Mouse (Mus musculus): ENCODE measurements around the gene Nupl2.

Gene Nupl2

DNA sequence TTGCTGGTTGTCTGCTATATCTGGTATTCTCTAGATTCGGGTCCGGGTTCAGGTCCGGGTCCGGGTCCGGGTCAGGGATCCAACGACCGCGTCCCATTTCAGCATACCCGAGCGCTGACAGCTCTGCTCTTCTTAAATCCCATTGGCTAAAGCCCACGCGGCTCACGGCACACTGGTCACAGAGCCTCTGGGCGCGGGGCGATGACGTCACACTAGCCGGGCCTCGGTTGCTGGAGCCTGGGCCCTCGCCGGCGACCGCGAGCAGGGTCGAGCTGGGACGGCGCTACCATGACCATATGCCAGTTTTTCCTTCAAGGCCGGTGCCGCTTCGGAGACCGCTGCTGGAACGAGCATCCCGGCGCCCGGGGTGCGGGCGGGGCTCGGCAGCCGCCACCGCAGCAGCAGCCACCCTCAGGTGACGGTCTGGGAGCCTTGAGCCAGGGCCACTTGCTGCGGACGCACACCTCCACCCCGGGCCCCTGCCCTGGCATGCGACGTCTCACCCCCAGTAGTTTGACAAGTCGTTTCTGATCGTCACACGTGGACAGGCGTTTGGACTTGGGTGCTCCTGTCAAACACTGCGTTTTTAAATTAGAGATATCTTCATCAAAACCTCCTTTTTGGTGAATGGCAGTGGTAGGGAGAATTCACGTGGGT is at the start of gene Nupl2:
Gene Nupl2 (plus strand): TSS at position 175 of the 657 bp plus-strand sequence.
- DNase-seq, result peak; percentile 99

GRCm38 (mm10) chr5:24122221-24122620 is 42.5 kb upstream of the Nupl2 start:
- DNase-seq, result no peak

DNA sequence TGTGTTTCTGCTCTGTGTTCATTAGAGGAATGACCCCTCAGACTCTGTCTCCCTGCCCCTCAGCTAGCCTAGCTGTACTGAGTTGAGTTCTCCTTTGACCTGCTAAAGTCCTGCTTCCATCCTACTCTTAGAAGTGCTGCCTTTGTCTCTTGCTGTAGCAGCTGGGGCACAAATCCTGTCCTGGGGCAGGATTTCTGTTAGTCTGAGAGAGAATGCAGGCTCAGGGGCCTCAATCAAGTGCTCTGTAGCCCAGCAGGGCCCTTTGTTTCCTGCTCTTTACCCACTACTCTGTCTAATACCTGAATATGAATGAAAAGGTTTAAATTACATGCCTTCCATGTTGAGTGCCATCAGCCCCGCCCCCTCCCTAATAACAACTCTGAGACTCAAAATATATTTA is 40.6 kb upstream of the Nupl2 start:
- no peak for DNase-seq

GRCm38 (mm10) chr5:24124579-24125276 is 40.0 kb upstream of the Nupl2 start:
- no peak for DNase-seq

DNA sequence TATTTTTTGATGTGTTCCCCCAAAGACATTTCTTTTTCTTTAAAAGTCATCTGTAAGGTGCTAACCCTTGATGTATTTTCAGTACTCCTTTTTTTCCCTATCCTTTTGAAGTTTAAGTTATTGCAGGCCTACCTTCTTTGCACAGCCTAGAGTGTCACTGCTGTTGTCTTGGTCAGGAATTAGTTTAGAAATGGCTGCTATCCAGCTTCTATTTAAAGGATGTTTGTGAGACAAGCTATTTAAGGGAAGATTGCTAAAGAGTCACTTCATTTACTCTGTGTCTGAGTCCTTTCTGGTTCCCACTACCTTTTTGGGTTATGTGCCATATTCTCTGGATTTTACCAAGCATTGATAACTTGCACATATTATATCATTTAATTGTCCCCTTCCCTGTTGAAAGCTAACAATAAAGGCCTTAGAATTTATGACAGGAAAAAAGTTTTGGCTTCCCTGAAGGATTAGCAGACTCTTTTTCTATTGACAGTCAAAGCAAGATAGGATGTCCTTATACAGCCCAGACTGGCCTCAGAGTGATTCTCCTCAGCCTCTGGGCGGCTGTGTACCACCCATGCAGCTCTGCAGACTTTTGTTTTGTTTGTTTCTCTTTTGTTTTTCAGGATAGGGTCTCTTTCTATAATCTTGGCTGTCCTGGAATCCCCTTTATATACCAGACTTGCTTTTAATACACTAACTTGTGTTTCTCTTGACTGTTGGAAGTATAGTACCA is 38.7 kb upstream of the Nupl2 start:
- no peak for DNase-seq

- no peak for DNase-seq
These were observed 37.8 kb upstream of the Nupl2 start for GRCm38 (mm10) chr5:24126967-24127366.

DNA sequence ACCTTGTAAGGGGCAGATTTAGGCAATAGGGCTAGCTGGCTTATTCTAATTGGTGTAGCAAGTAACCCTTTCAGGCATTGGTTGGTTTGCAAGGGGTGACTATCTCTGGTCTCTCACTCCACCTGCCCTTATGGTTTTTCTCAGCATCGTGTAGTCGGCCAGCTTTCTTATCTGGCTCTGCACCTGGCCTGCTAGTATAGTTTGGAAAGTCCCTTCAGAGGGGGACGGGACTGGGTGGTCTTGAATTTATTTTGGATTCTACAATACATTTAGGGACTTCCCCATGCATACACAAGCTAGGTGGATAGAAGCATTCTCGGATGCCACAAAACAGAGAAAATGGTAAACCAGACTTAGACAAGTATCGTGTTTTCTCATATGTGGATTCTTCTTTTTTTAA is 17.8 kb upstream of the Nupl2 start:
- no peak for DNase-seq

DNA sequence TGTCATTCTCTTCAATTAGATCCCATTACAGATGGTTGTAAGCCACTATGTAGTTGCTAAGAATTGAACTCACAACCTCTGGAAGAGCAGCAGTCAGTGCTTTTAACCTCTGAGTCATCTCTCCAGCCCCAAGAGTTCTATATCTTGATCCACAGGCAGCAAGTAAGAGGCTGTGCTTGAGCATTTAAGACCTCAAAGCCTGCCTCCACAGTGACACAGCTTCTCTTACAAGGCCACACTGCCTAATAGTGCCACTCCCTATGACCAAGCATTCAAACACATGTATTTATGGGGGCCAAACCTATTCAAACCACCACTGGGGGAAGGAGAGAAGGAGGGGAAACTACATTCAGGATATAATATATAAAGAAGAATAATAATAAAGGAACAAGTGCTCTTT is 12.6 kb upstream of the Nupl2 start:
- no peak for DNase-seq

DNA sequence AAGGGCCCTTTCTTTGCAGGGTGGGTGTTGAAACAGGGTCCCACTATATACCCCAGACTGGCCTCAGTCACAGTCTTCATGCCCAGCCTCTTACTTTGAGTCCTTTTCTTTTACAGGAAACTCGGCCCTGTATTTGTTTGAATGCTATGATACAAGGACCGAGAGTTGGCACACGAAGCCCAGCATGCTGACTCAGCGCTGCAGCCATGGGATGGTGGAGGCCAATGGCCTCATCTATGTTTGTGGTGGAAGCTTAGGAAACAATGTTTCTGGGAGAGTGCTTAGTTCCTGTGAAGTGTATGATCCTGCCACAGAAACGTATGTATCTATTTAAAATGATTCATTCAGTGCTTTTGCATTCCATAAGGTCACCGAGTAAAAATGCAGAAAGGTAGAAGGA is 8.0 kb upstream of the Nupl2 start:
- no peak for DNase-seq

GRCm38 (mm10) chr5:24167263-24167662 is 2.5 kb downstream of the Nupl2 start:
- DNase-seq, result peak; percentile 39 to 44

GRCm38 (mm10) chr5:24169881-24170280 is 5.1 kb downstream of the Nupl2 start:
- DNase-seq, result no peak

GRCm38 (mm10) chr5:24172092-24172491 is 7.3 kb downstream of the Nupl2 start:
- no peak for DNase-seq

DNA sequence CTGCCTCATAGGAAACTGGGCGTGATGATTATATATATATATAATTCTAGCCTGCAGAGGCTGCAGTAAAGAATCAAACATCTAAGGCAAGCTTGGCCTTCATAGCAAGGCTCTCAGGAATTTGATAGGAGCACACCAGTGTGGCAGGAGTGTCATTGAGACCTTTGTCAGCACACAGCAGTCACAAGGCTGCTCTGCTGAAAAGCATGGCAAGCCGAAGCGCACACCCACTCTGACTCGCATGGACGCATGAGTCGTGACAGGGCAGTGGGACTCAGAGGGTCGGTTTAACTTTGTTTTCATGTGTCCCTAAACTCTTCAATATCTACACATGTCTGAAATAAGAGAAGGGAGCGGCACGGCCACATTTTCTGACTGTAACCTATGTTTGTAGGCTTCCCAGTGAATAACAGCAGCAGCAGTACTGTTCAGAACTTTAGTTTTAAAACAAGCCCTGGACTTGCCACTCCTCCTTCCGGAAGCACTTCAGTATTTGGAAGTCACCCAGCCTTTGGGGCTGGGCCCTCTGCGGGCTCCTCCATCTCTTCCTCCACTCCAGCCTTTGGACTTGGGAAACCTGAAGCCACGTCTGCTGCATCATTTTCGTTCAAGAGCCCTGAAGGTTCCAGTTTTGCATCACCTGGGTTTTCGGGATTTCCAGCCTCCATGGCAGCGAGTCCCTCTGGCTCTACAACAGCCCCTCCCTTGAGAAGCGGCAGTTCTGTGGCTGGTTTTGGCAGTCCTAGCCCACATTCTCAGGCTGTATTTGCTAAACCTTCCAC is 16.9 kb downstream of the Nupl2 start:
- no peak for DNase-seq

DNA sequence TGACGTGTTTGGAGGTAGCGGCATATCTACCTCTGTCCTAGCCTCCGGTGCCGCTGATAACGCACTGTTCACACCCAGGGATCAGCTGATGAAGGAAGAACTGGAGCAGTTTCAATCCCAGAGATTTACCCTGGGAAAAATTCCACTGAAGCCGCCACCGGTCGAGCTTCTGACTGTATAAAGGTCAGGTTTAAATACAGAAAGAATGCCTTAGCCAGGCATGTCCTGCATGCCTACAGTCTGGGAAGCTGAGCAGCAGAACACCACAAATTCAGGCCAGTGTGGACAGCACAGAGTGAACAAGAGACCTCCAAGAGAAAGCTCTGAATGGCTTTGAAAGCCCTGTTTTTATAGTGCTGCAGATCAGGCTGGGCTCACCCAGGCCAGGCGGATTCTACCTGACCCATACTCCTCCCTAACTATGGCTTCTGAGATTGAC is 17.6 kb downstream of the Nupl2 start:
- no peak for DNase-seq

GRCm38 (mm10) chr5:24183096-24183495 is 18.3 kb downstream of the Nupl2 start:
- no peak for DNase-seq

DNA sequence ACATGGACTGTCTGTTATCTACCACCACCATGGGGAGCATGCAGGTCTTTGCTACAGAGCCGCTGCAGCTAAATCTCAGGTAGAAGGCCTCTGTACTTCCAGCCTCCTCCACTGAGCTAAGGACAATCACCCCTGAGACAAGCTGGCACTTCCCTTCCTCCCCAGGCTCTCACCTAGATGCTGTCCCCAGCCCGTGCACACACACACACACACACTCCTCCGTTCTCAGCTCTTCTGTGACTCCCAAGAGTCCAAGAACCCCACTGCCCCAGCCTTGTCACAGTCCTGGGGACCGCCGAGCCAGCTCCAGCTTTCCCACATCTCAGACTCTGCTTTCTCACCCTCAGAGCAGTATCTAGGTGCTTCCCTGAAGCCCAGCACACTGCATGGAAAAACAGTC is 19.2 kb downstream of the Nupl2 start:
- DNase-seq, result no peak

- no peak for DNase-seq
These were observed 23.7 kb downstream of the Nupl2 start for GRCm38 (mm10) chr5:24188476-24188875.

DNA sequence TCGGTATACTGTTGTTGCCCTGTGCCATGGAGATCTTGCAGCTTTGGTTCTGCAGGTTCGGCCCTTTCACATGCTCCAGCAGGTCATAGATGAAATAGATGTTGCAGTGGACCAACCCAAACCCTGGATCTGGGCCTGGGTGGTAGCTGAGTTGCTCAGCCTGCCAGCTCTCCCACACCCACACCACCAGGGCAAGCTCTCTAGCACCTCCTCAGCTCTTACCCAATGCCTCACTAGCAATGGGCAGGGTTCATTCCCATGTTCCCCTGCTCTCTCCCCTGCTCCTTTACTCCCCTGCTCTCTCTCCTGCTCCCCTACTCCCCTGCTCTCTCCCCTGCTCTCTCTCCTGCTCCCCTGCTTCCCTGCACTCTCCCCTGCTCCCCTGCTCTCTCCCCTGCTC is 27.1 kb downstream of the Nupl2 start:
- DNase-seq, result no peak

DNA sequence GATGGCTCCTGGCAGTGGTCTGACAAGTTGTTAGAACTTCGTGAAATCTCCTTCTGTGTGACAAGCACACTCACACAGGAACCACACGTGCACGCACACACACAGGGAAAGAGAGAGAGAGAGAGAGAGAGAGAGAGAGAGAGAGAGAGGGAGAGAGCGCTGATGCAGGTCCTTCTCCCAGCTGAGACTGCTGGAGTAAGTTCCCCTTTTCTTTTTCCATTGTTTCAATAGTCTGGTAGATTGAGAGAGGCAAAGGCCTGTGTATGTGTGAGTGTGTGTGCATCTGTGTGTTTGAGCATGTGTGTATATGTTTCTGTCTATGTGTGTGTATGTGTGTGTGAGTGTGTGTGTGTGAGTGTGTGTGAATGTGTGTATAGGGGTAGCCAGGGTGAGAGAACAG is 36.2 kb downstream of the Nupl2 start:
- DNase-seq, result no peak

DNA sequence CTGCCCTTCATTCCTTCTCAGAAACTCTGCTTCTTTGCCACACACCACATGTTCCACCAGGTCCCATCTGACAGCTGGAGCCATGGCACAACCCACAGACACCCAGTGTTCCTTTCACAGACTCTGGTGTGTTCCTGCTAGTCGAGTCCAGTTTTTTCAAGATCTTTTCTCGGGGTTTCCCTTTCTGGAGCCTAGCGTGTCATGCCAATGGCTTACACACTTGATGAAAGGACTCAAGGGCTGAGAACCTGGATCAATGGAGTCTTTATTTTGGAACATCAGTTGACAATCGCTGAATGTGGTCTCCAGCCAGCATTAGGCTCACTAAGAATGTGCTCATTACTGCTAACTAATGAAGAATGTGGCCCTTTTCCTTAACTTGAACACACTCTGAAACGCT is 37.7 kb downstream of the Nupl2 start:
- peak in 1 of 2 experiments; percentile 11 for DNase-seq

GRCm38 (mm10) chr5:24203266-24203665 is 38.5 kb downstream of the Nupl2 start:
- no peak for DNase-seq

DNA sequence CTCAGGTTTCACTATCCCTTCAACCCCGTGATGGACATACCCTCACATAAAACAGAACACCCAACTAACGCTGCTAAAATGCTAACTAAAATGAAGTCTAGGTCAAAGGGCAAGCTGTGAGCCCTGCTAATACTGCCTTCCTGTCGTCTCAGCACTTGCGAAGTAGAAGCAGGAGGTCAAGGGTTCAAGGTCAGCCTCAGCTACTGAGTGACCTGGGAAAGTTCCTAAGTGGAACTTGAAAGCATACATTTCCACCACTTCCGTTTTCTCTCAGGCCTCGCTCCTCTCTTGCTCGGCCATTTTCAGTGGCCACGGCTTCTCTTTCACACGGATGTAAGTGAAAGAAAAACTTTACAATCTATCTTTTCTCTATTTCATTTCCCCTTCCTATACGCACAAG is 43.2 kb downstream of the Nupl2 start:
- no peak for DNase-seq

GRCm38 (mm10) chr5:24208505-24208904 is 43.7 kb downstream of the Nupl2 start:
- DNase-seq, result no peak

Data from cerebellum, postnatal 10 days (tissue).